Mouse (Mus musculus): ENCODE results near the gene Psmd11. TPM values are rescaled to one million over a fixed set of nuclear protein-coding genes. Genes with fewer than 3 reads are reported as not detected.
A peak's percentile ranks its signal among the peaks of the same experiment; 100 is the strongest.
"Not testable (repeated sequence)": the region's sequence is repeated elsewhere in the genome, so short reads cannot be mapped to it uniquely, and the experiment has no call there.

Gene Psmd11
- polyA plus RNA-seq, 1 experiment from 2014 or later: 336 TPM

DNA sequence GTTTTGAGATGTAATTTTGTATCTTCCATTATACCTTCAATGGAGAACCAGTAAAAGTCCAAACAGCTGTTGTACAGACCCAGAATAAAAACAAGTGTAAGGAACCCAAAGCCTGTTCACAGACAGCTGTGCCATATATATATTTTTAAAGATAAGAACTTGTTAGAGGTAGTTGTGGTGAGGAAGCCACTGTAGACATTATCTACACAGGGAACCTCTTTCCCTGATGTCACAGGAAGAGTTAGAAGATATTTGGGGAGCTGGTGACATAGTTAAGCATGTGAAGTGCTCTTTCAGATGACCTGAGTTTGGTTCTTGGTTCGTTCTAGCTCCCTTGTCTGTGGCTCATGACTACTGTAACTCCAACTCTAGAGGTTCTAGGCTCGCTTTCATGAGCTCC is 3.7 kb upstream of the Psmd11 start:
- no peak for ATAC-seq
- no peaks in the 10 kb centered on the region for H3K27me3 ChIP-seq (replicated peaks; ENCODE audit: control insufficient read depth, insufficient read depth, low read length)
- WGBS: 79% methylated on average over 2 of the region's 2 CpGs
- H3K4me1 ChIP-seq (replicated peaks; ENCODE audit: control insufficient read depth, insufficient read depth, low read length): peaks cover 8% of the 10 kb centered on the region
- H3K36me3 ChIP-seq (ENCODE audit: control insufficient read depth, insufficient read depth): no peaks in the 10 kb centered on the region
- no peak overlapping the region for H3K4me2 ChIP-seq (ENCODE audit: low read length)
- H3K27ac ChIP-seq (ENCODE audit: low read length): no peak overlapping the region
- H3K4me3 ChIP-seq (replicated peaks; ENCODE audit: low read length): no peak overlapping the region
- H3K9ac ChIP-seq (replicated peaks; ENCODE audit: low read depth, low read length): no peak overlapping the region
- H3K9me3 ChIP-seq (ENCODE audit: control insufficient read depth, low read length): no peaks in the 10 kb centered on the region

DNA sequence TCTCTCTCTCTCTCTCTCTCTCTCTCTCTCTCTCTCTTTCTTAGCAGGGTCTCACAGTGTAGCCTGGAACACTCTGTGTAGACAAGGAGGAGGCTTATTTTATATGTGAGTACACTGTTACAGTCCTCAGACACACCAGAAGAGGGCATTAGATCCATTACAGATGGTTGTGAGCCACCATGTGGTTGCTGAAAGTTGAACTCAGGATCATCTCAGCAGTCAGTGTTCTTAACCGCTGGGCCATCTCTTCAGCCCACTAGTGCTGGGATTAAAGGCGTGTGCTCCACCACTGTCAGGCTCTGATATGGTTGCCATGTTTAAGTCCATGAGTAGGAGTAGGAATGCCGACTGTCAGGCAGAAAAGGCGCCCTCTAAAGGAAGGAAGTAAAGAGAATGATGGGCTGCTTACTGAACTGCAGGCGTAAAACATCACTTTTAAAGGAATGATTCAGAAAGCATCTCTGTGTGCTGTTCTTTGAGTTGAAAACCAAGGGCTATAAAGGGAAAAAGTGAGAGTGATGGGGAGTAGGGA is 3.1 kb upstream of the Psmd11 start:
- Histone ChIP-seq H3K9ac (replicated peaks; ENCODE audit: low read depth, low read length) (no peak overlapping the region), H3K36me3 (ENCODE audit: control insufficient read depth, insufficient read depth) (no peaks in the 10 kb centered on the region), H3K4me3 (replicated peaks; ENCODE audit: low read length) (no peak overlapping the region), H3K9me3 (ENCODE audit: control insufficient read depth, low read length) (no peaks in the 10 kb centered on the region), H3K27me3 (replicated peaks; ENCODE audit: control insufficient read depth, insufficient read depth, low read length) (no peaks in the 10 kb centered on the region), H3K4me2 (ENCODE audit: low read length) (no peak overlapping the region), H3K4me1 (replicated peaks; ENCODE audit: control insufficient read depth, insufficient read depth, low read length) (peaks cover 11% of the 10 kb centered on the region), H3K27ac (ENCODE audit: low read length) (no peak overlapping the region)
- 60% methylated on average over 5 of the region's 5 CpGs for whole genome bisulfite sequencing
- no peak for ATAC-seq

DNA sequence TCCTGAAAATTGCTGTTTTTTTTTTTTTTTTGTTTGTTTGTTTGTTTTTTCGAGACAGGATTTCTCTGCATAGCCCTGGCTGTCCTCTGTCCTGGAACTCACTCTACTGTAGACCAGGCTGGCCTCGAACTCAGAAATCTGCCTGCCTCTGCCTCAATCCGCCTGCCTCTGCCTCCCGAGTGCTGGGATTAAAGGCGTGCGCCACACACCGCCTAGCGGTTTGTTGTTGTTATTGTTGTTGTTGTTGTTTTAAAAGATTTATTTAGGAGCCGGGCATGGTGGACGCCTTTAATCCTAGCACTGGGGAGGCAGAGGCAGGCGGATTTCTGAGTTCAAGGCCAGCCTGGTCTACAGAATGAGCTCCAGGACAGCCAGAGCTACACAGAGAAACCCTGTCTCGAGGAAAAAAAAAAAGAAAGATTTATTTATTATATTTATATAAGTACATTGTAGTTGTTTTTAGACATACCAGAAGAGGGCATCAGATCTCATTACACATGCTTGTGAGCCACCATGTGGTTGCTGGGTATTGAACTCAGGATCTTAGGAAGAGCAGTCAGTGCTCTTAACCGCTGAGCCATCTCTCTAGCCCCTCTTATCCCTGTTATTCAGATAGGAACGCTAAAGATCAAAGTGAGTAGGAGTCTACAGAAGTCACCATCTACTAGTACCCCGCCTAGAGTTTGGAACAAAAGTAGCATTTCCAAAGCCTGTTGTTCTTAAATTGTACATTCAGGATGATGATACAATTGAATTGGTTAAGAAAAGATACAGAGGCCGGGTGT is 2.2 kb upstream of the Psmd11 start:
- H3K36me3 ChIP-seq (ENCODE audit: control insufficient read depth, insufficient read depth); H3K9me3 ChIP-seq (ENCODE audit: control insufficient read depth, low read length); ATAC-seq; H3K27ac ChIP-seq (ENCODE audit: low read length); H3K9ac ChIP-seq (replicated peaks; ENCODE audit: low read depth, low read length); H3K4me3 ChIP-seq (replicated peaks; ENCODE audit: low read length); H3K27me3 ChIP-seq (replicated peaks; ENCODE audit: control insufficient read depth, insufficient read depth, low read length); H3K4me2 ChIP-seq (ENCODE audit: low read length): not testable (repeated sequence)
- H3K4me1 ChIP-seq (replicated peaks; ENCODE audit: control insufficient read depth, insufficient read depth, low read length): peaks cover 11% of the 10 kb centered on the region
- 82% methylated on average over 16 of the region's 16 CpGs for WGBS

DNA sequence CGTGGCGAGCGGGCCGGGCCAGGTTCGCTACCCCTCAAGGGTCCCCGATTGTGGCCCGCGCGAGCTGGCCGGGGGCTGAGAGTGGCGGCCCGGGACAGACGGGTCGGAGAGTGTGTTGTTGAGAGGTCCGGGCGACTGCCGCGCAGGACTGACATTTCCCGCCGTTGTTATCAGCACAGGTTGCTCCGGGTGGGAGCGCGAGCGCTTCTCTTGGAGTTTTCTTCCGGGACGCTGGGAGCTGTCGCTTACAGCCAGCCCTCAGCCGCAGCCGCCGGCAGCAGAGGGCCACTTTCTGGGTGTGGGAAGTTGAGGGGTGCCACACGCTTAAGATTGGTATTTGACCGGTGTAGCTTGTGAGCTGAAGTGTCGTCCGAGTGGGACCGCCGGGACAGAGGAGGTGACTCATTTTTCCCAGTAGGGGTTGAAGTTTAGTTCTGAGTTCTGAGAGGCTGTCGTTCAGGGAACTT is 627 bp downstream of the Psmd11 start:
- Histone ChIP-seq H3K4me3 (replicated peaks; ENCODE audit: low read length) (peak overlapping the region; percentile 93), H3K9me3 (ENCODE audit: control insufficient read depth, low read length) (no peaks in the 10 kb centered on the region), H3K4me2 (ENCODE audit: low read length) (peak overlapping the region; percentile 90), H3K36me3 (ENCODE audit: control insufficient read depth, insufficient read depth) (peaks cover 6% of the 10 kb centered on the region), H3K27ac (ENCODE audit: low read length) (peak overlapping the region; percentile 86), H3K4me1 (replicated peaks; ENCODE audit: control insufficient read depth, insufficient read depth, low read length) (peaks cover 11% of the 10 kb centered on the region), H3K9ac (replicated peaks; ENCODE audit: low read depth, low read length) (peak overlapping the region; percentile 93), H3K27me3 (replicated peaks; ENCODE audit: control insufficient read depth, insufficient read depth, low read length) (no peaks in the 10 kb centered on the region)
- WGBS: under 1% methylated on average over 36 of the region's 37 CpGs
- no peak; the same call in 1 of the 2 replicates for ATAC-seq

DNA sequence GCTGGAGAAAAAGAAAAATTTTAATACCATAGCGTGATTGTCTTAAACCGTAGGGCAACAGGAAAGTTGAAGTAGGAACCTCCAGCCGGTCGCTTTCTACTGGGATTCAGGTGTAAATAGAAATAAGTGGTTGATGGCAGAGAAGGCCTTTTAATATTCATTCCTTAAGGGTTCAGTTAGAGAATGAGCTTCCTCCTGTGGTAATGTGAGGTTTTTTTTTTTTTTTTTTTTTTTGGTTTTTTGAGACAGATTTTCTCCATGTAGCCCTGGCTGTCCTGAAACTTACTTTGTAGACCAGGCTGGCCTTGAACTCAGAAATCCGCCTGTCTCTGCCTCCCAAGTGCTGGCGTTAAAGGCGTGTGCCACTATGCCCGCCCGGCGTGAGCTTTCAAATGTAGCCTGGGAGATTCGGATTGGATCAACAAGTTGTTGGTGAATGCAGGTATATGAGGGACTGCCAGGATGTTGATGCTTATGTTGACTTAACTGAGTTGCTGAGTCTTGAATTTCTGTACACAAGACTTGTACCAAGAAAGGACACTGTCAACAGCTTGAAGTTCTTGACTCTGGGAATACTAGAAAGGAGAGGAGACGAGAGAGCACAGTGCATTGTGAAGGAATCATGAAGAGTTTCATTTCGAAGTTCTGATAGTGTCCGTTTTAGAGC is 1.2 kb downstream of the Psmd11 start:
- no peaks in the 10 kb centered on the region for H3K9me3 ChIP-seq (ENCODE audit: control insufficient read depth, low read length)
- 60% methylated on average over 14 of the region's 14 CpGs for WGBS
- H3K4me3 ChIP-seq (replicated peaks; ENCODE audit: low read length): peak overlapping the region; percentile 93
- H3K4me1 ChIP-seq (replicated peaks; ENCODE audit: control insufficient read depth, insufficient read depth, low read length): peaks cover 11% of the 10 kb centered on the region
- H3K4me2 ChIP-seq (ENCODE audit: low read length): peak overlapping the region; percentile 90
- no peak overlapping the region for H3K27ac ChIP-seq (ENCODE audit: low read length)
- peaks cover 6% of the 10 kb centered on the region for H3K36me3 ChIP-seq (ENCODE audit: control insufficient read depth, insufficient read depth)
- no peak for ATAC-seq
- no peaks in the 10 kb centered on the region for H3K27me3 ChIP-seq (replicated peaks; ENCODE audit: control insufficient read depth, insufficient read depth, low read length)
- H3K9ac ChIP-seq (replicated peaks; ENCODE audit: low read depth, low read length): peak overlapping the region; percentile 93

DNA sequence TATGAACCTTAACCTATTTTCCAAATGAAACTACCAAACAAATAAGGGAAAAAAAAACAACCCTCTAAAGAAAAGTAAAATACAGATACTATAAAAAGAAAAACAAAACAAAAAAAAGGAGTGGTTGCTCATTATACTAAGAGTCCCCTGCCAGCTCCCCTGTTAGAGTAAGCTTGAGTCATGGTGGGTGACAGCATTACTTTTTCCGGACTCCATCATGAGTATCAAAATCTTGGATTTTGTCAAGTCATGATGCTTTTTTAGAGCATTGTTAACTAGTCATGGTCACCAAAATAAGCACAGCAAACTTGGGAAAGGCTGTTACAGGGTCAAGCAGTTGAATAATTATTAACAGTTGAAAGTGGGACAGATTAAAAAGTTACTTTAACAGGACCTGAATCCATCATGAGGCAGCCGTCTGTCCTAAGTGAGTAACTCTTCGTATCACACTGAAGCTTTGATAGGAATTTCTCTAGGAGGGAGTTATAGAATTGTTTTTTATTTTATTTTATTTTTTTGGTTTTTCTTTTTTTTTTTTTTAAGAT is 2.0 kb downstream of the Psmd11 start:
- H3K9me3 ChIP-seq (ENCODE audit: control insufficient read depth, low read length): no peaks in the 10 kb centered on the region
- H3K4me1 ChIP-seq (replicated peaks; ENCODE audit: control insufficient read depth, insufficient read depth, low read length): peaks cover 11% of the 10 kb centered on the region
- H3K27me3 ChIP-seq (replicated peaks; ENCODE audit: control insufficient read depth, insufficient read depth, low read length): no peaks in the 10 kb centered on the region
- no peak for ATAC-seq
- WGBS: 94% methylated on average over 3 of the region's 3 CpGs
- peaks cover 6% of the 10 kb centered on the region for H3K36me3 ChIP-seq (ENCODE audit: control insufficient read depth, insufficient read depth)
- H3K4me3 ChIP-seq (replicated peaks; ENCODE audit: low read length): no peak overlapping the region
- no peak overlapping the region for H3K4me2 ChIP-seq (ENCODE audit: low read length)
- no peak overlapping the region for H3K27ac ChIP-seq (ENCODE audit: low read length)
- no peak overlapping the region for H3K9ac ChIP-seq (replicated peaks; ENCODE audit: low read depth, low read length)

DNA sequence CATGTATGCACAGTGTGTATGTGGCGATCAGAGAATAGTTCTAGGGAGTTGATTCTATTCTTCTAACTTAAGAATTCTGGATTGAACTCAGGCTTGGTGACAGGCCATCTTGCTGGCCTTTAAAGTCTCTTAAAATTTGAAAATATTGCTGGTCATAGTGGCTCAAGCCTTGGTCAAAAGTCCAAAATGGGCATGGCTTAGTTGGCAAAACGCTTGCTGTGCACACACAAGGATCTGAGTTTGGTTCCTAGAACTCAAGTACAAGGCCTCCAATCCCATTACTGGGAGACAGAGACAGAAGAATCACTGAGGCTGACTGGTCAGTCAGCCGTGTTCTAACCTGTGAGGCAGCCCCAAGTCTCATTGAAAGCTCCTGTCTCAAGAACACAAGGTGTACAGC is 18.5 kb downstream of the Psmd11 start:
- peaks cover 20% of the 10 kb centered on the region for H3K36me3 ChIP-seq (ENCODE audit: control insufficient read depth, insufficient read depth)
- no peak overlapping the region for H3K4me2 ChIP-seq (ENCODE audit: low read length)
- no peaks in the 10 kb centered on the region for H3K27me3 ChIP-seq (replicated peaks; ENCODE audit: control insufficient read depth, insufficient read depth, low read length)
- no peaks in the 10 kb centered on the region for H3K9me3 ChIP-seq (ENCODE audit: control insufficient read depth, low read length)
- H3K4me1 ChIP-seq (replicated peaks; ENCODE audit: control insufficient read depth, insufficient read depth, low read length): no peaks in the 10 kb centered on the region
- no peak overlapping the region for H3K9ac ChIP-seq (replicated peaks; ENCODE audit: low read depth, low read length)
- H3K4me3 ChIP-seq (replicated peaks; ENCODE audit: low read length): no peak overlapping the region
- no peak for ATAC-seq
- 96% methylated on average over 3 of the region's 3 CpGs for WGBS
- no peak overlapping the region for H3K27ac ChIP-seq (ENCODE audit: low read length)

DNA sequence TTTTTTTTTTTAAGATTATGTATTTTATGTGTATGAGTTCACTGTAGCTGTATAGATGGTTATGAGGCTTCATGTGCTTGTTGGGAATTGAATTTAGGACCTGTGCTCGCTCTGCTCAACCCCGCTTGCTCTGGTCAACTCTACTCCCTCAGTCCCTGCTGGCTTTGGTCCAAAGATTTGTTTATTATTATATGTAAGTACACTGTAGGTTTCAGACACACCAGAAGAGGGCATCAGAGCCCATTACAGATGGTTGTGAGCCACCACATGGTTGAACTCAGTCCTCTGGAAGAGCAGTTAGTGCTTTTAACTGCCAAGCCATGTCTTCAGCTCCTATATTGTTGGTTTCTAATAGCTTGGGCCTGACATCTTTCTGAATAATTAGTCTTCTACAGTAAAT is 21.4 kb downstream of the Psmd11 start:
- no peak overlapping the region for H3K4me2 ChIP-seq (ENCODE audit: low read length)
- H3K27ac ChIP-seq (ENCODE audit: low read length): no peak overlapping the region
- WGBS: 96% methylated on average over 2 of the region's 2 CpGs
- H3K9me3 ChIP-seq (ENCODE audit: control insufficient read depth, low read length): no peaks in the 10 kb centered on the region
- no peak overlapping the region for H3K4me3 ChIP-seq (replicated peaks; ENCODE audit: low read length)
- H3K4me1 ChIP-seq (replicated peaks; ENCODE audit: control insufficient read depth, insufficient read depth, low read length): no peaks in the 10 kb centered on the region
- ATAC-seq: no peak
- H3K9ac ChIP-seq (replicated peaks; ENCODE audit: low read depth, low read length): no peak overlapping the region
- peaks cover 22% of the 10 kb centered on the region for H3K36me3 ChIP-seq (ENCODE audit: control insufficient read depth, insufficient read depth)
- no peaks in the 10 kb centered on the region for H3K27me3 ChIP-seq (replicated peaks; ENCODE audit: control insufficient read depth, insufficient read depth, low read length)

DNA sequence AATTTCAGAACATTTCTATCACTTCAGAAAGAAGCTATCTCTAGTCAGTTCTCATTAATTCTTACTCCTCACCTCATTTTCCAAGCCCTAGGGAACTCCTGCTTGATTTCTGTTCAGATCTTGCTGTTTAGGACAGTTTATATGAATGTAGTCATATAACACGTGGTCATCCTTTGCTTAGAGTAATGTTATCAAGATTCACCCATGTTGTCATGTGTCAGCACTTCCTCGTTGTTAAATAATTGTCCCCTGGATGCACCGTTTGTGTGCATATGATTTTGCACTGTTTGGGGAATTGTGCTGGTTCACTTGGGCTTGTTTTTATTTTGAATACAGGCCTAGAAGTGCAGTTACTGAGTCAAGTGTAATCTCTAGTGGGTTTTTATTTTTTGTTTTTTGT is 23.8 kb downstream of the Psmd11 start:
- H3K4me1 ChIP-seq (replicated peaks; ENCODE audit: control insufficient read depth, insufficient read depth, low read length): no peaks in the 10 kb centered on the region
- no peaks in the 10 kb centered on the region for H3K27me3 ChIP-seq (replicated peaks; ENCODE audit: control insufficient read depth, insufficient read depth, low read length)
- WGBS: 92% methylated on average over 3 of the region's 3 CpGs
- no peak for ATAC-seq
- no peak overlapping the region for H3K4me3 ChIP-seq (replicated peaks; ENCODE audit: low read length)
- H3K27ac ChIP-seq (ENCODE audit: low read length): no peak overlapping the region
- no peak overlapping the region for H3K4me2 ChIP-seq (ENCODE audit: low read length)
- H3K9ac ChIP-seq (replicated peaks; ENCODE audit: low read depth, low read length): no peak overlapping the region
- no peaks in the 10 kb centered on the region for H3K9me3 ChIP-seq (ENCODE audit: control insufficient read depth, low read length)
- H3K36me3 ChIP-seq (ENCODE audit: control insufficient read depth, insufficient read depth): peaks cover 16% of the 10 kb centered on the region

Measured in forebrain, embryonic 16.5 days (tissue).